Mouse (Mus musculus) myocyte (in vitro differentiated cells): ENCODE results near the gene Syt1.

Experiments used
- CEBPB ChIP-seq: IDR thresholded peaks from 2 replicates; pipeline ENCODE4 v1.6.1; 2011; ENCODE audit warnings: mild to moderate bottlenecking, moderate library complexity; ENCODE audit not compliant: poor library complexity, insufficient read depth, severe bottlenecking
- E2F4 ChIP-seq: IDR thresholded peaks from one replicate; pipeline ENCODE4 v1.6.1; 2011; ENCODE audit warnings: mild to moderate bottlenecking, control low read depth, moderate library complexity; ENCODE audit not compliant: insufficient read depth
- MAX ChIP-seq: IDR thresholded peaks from one replicate; pipeline ENCODE4 v1.6.1; 2011; ENCODE audit warnings: low read depth, mild to moderate bottlenecking, control low read depth
- MYOD1 ChIP-seq, 3 experiments: IDR thresholded peaks; one replicate each; pipeline ENCODE4 v1.6.1; 2011; ENCODE audit warnings: control low read depth in 2 of 3, low read depth in 2 of 3, mild to moderate bottlenecking in 2 of 3, moderate library complexity in 1 of 3; ENCODE audit not compliant: insufficient read length in 2 of 3, control insufficient read depth in 1 of 3
- MYOG ChIP-seq, 3 experiments: IDR thresholded peaks; one replicate each; pipeline ENCODE4 v1.6.1; 2011; ENCODE audit warnings: control low read depth in 2 of 3, low read depth in 2 of 3, mild to moderate bottlenecking in 2 of 3; ENCODE audit not compliant: insufficient read length in 2 of 3, control insufficient read depth in 1 of 3, insufficient read depth in 1 of 3
- POLR2A ChIP-seq: IDR thresholded peaks from one replicate; pipeline ENCODE4 v1.6.1; 2011; ENCODE audit warnings: low read depth, mild to moderate bottlenecking, control low read depth, moderate library complexity; ENCODE audit not compliant: insufficient read length
- POLR2AphosphoS2 ChIP-seq: IDR thresholded peaks from one replicate; pipeline ENCODE4 v1.6.1; 2011; ENCODE audit warnings: low read depth, control low read depth; ENCODE audit not compliant: insufficient read length
- REST ChIP-seq: IDR thresholded peaks from one replicate; pipeline ENCODE4 v1.6.1; 2011; ENCODE audit warnings: mild to moderate bottlenecking, control low read depth, moderate library complexity; ENCODE audit not compliant: insufficient read depth, insufficient read length
- SRF ChIP-seq: IDR thresholded peaks from one replicate; pipeline ENCODE4 v1.6.1; 2011; ENCODE audit warnings: low read depth; ENCODE audit not compliant: control insufficient read depth, insufficient read length
- TCF12 ChIP-seq: IDR thresholded peaks from one replicate; pipeline ENCODE4 v1.6.1; 2011; ENCODE audit warnings: mild to moderate bottlenecking, control low read depth; ENCODE audit not compliant: poor library complexity, insufficient read depth, severe bottlenecking
- TCF3 ChIP-seq: IDR thresholded peaks from one replicate; pipeline ENCODE4 v1.6.1; 2011; ENCODE audit warnings: low read depth, control low read depth; ENCODE audit not compliant: insufficient read length
- USF1 ChIP-seq: IDR thresholded peaks from one replicate; pipeline ENCODE4 v1.6.1; 2011; ENCODE audit warnings: low read depth, mild to moderate bottlenecking, control low read depth, moderate library complexity

DNA sequence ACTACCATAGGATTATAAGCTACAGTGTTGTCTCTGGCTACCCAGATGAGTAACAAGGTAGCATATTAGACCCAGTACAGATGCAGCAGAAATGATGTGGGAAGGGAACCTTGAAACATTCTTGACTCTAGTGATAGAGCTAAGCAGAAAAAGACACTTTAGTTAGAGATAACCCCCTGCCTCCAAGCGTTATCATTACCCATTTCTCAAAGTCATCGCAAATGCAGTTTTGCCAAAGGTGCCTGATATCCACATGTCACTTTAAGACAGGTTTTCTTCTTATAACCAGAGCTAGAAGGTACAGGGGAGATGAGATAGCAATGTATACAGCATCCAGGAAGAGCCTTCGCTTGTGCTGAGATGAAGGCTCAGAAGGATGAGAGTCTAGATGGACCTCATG, 421.4 kb downstream of the Syt1 start:
- TF ChIP-seq POLR2A (no peak), MAX (no peak), MYOD1 (IDR thresholded peaks at IDR 0.05; ENCODE audit: control insufficient read depth in 1 of 3, insufficient read length in 2 of 3, low read depth in 2 of 3) (no peak), USF1 (no peak), TCF12 (no peak), POLR2AphosphoS2 (no peak), CEBPB (no peak), SRF (no peak), E2F4 (no peak), TCF3 (no peak), MYOG (IDR thresholded peaks at IDR 0.05; ENCODE audit: control insufficient read depth in 1 of 3, insufficient read depth in 1 of 3, insufficient read length in 2 of 3, low read depth in 2 of 3) (no peak), REST (no peak)
